Mouse (Mus musculus): ENCODE measurements around the gene Poc1b. TPM values are rescaled to one million over a fixed set of nuclear protein-coding genes. Genes with fewer than 3 reads are reported as not detected.
"Not testable (repeated sequence)": the region's sequence is repeated elsewhere in the genome, so short reads cannot be mapped to it uniquely, and the experiment has no call there.

The Poc1b gene
- polyA plus RNA-seq, 1 experiment from 2014 or later = 6.7 TPM

- DNase-seq (ENCODE audit: low spot score) (peak; percentile 63), ATAC-seq (ENCODE audit: low FRiP score, low TSS enrichment) (peak; percentile 83)
- H3K4me1 ChIP-seq (replicated peaks; ENCODE audit: control insufficient read depth, insufficient read depth) = no peaks in the 10 kb centered on the region
- H3K4me2 ChIP-seq (replicated peaks; ENCODE audit: low read depth) = no peak overlapping the region
- 88% methylated on average over 6 of the region's 6 CpGs for WGBS
- no peak overlapping the region for H3K4me3 ChIP-seq (ENCODE audit: low read depth, low read length)
- no peak overlapping the region for H3K9ac ChIP-seq (ENCODE audit: low read length)
- peak; percentile 81 for TF ChIP-seq CTCF (IDR thresholded peaks at IDR 0.05; ENCODE audit: low read depth)
- TF ChIP-seq EP300 (optimal IDR thresholded peaks at IDR 0.05) = no peak
- no peaks in the 10 kb centered on the region for H3K36me3 ChIP-seq (ENCODE audit: control insufficient read depth, insufficient read depth, low read length)
- no peaks in the 10 kb centered on the region for H3K27me3 ChIP-seq (ENCODE audit: control insufficient read depth, insufficient read depth, low read length)
- H3K9me3 ChIP-seq (ENCODE audit: control insufficient read depth, low read length) = no peaks in the 10 kb centered on the region
- no peak overlapping the region for H3K27ac ChIP-seq (replicated peaks)
Observed at GRCm38 (mm10) chr10:99152063-99152462, 45.2 kb downstream of the Poc1b start.

GRCm38 (mm10) chr10:99154635-99155034 is 47.8 kb downstream of the Poc1b start:
- no peak overlapping the region for H3K4me2 ChIP-seq (replicated peaks; ENCODE audit: low read depth)
- H3K9me3 ChIP-seq (ENCODE audit: control insufficient read depth, low read length) = no peaks in the 10 kb centered on the region
- no peaks in the 10 kb centered on the region for H3K4me1 ChIP-seq (replicated peaks; ENCODE audit: control insufficient read depth, insufficient read depth)
- DNase-seq (ENCODE audit: low spot score) (no peak), ATAC-seq (ENCODE audit: low FRiP score, low TSS enrichment) (no peak; the same call in 1 of the 2 replicates)
- 63% methylated on average over 8 of the region's 8 CpGs for WGBS
- H3K9ac ChIP-seq (ENCODE audit: low read length) = no peak overlapping the region
- no peaks in the 10 kb centered on the region for H3K36me3 ChIP-seq (ENCODE audit: control insufficient read depth, insufficient read depth, low read length)
- H3K27ac ChIP-seq (replicated peaks) = no peak overlapping the region
- TF ChIP-seq EP300 (optimal IDR thresholded peaks at IDR 0.05) (no peak), CTCF (IDR thresholded peaks at IDR 0.05; ENCODE audit: low read depth) (no peak)
- H3K27me3 ChIP-seq (ENCODE audit: control insufficient read depth, insufficient read depth, low read length) = no peaks in the 10 kb centered on the region
- no peak overlapping the region for H3K4me3 ChIP-seq (ENCODE audit: low read depth, low read length)

GRCm38 (mm10) chr10:99156808-99157207 is 50.0 kb downstream of the Poc1b start:
- 95% methylated on average over 5 of the region's 5 CpGs for WGBS
- TF ChIP-seq EP300 (optimal IDR thresholded peaks at IDR 0.05) = no peak
- peak; percentile 54 for TF ChIP-seq CTCF (IDR thresholded peaks at IDR 0.05; ENCODE audit: low read depth)

GRCm38 (mm10) chr10:99157697-99158096 is 50.9 kb downstream of the Poc1b start:
- DNase-seq (ENCODE audit: low spot score); H3K9ac ChIP-seq (ENCODE audit: low read length); H3K36me3 ChIP-seq (ENCODE audit: control insufficient read depth, insufficient read depth, low read length); H3K9me3 ChIP-seq (ENCODE audit: control insufficient read depth, low read length); H3K4me3 ChIP-seq (ENCODE audit: low read depth, low read length); H3K4me2 ChIP-seq (replicated peaks; ENCODE audit: low read depth); H3K27me3 ChIP-seq (ENCODE audit: control insufficient read depth, insufficient read depth, low read length); H3K27ac ChIP-seq (replicated peaks); ATAC-seq (ENCODE audit: low FRiP score, low TSS enrichment); H3K4me1 ChIP-seq (replicated peaks; ENCODE audit: control insufficient read depth, insufficient read depth): not testable (repeated sequence)
- 93% methylated on average over 10 of the region's 10 CpGs for WGBS

More at GRCm38 (mm10) chr10:99156808-99157207, 50.0 kb downstream of the Poc1b start:
- DNase-seq (ENCODE audit: low spot score) = no peak
- ATAC-seq (ENCODE audit: low FRiP score, low TSS enrichment) = no peak
- Histone ChIP-seq H3K9ac (ENCODE audit: low read length) (no peak overlapping the region), H3K27me3 (ENCODE audit: control insufficient read depth, insufficient read depth, low read length) (no peaks in the 10 kb centered on the region), H3K27ac (replicated peaks) (no peak overlapping the region), H3K4me2 (replicated peaks; ENCODE audit: low read depth) (no peak overlapping the region), H3K9me3 (ENCODE audit: control insufficient read depth, low read length) (no peaks in the 10 kb centered on the region), H3K4me1 (replicated peaks; ENCODE audit: control insufficient read depth, insufficient read depth) (no peaks in the 10 kb centered on the region), H3K4me3 (ENCODE audit: low read depth, low read length) (no peak overlapping the region), H3K36me3 (ENCODE audit: control insufficient read depth, insufficient read depth, low read length) (no peaks in the 10 kb centered on the region)

GRCm38 (mm10) chr10:99161987-99162582 is 55.2 kb downstream of the Poc1b start:
- ATAC-seq (ENCODE audit: low FRiP score, low TSS enrichment) (no peak; the same call in 1 of the 2 replicates), DNase-seq (ENCODE audit: low spot score) (no peak)
- no peak overlapping the region for H3K4me2 ChIP-seq (replicated peaks; ENCODE audit: low read depth)
- no peaks in the 10 kb centered on the region for H3K4me1 ChIP-seq (replicated peaks; ENCODE audit: control insufficient read depth, insufficient read depth)
- H3K9me3 ChIP-seq (ENCODE audit: control insufficient read depth, low read length) = no peaks in the 10 kb centered on the region
- 52% methylated on average over 8 of the region's 8 CpGs for WGBS
- TF ChIP-seq CTCF (IDR thresholded peaks at IDR 0.05; ENCODE audit: low read depth) = peak; percentile 76
- no peak for TF ChIP-seq EP300 (optimal IDR thresholded peaks at IDR 0.05)
- no peaks in the 10 kb centered on the region for H3K36me3 ChIP-seq (ENCODE audit: control insufficient read depth, insufficient read depth, low read length)
- H3K27ac ChIP-seq (replicated peaks) = no peak overlapping the region
- H3K27me3 ChIP-seq (ENCODE audit: control insufficient read depth, insufficient read depth, low read length) = no peaks in the 10 kb centered on the region
- no peak overlapping the region for H3K9ac ChIP-seq (ENCODE audit: low read length)
- no peak overlapping the region for H3K4me3 ChIP-seq (ENCODE audit: low read depth, low read length)

GRCm38 (mm10) chr10:99163002-99163401 is 56.2 kb downstream of the Poc1b start:
- no peaks in the 10 kb centered on the region for H3K27me3 ChIP-seq (ENCODE audit: control insufficient read depth, insufficient read depth, low read length)
- H3K4me2 ChIP-seq (replicated peaks; ENCODE audit: low read depth) = no peak overlapping the region
- H3K27ac ChIP-seq (replicated peaks) = no peak overlapping the region
- ATAC-seq (ENCODE audit: low FRiP score, low TSS enrichment) (no peak), DNase-seq (ENCODE audit: low spot score) (no peak)
- no peak overlapping the region for H3K9ac ChIP-seq (ENCODE audit: low read length)
- 90% methylated on average over 5 of the region's 5 CpGs for WGBS
- no peaks in the 10 kb centered on the region for H3K4me1 ChIP-seq (replicated peaks; ENCODE audit: control insufficient read depth, insufficient read depth)
- no peak overlapping the region for H3K4me3 ChIP-seq (ENCODE audit: low read depth, low read length)
- no peak for TF ChIP-seq EP300 (optimal IDR thresholded peaks at IDR 0.05)
- no peak for TF ChIP-seq CTCF (IDR thresholded peaks at IDR 0.05; ENCODE audit: low read depth)
- H3K9me3 ChIP-seq (ENCODE audit: control insufficient read depth, low read length) = no peaks in the 10 kb centered on the region
- no peaks in the 10 kb centered on the region for H3K36me3 ChIP-seq (ENCODE audit: control insufficient read depth, insufficient read depth, low read length)
